Mouse (Mus musculus) C2C12 (cell line): ENCODE measurements at regions not wholly inside any gene's neighbourhood (a gene's known extent, or its start where the extent isn't known, plus 50 kb on each side); places are given as distances from the start of the nearest gene placed in this dataset.

Experiments
- CTCF ChIP-seq: IDR thresholded peaks from one replicate; pipeline ENCODE4 v1.5.1; 2011; ENCODE audit not compliant: control insufficient read depth, insufficient read depth, insufficient read length
- MAX ChIP-seq: IDR thresholded peaks from one replicate; pipeline ENCODE4 v1.6.1; 2011; ENCODE audit warnings: mild to moderate bottlenecking, control low read depth
- MYOG ChIP-seq: IDR thresholded peaks from one replicate; pipeline ENCODE4 v1.6.1; 2011; ENCODE audit not compliant: control insufficient read depth, insufficient read length; ENCODE audit errors: extremely low read depth

DNA sequence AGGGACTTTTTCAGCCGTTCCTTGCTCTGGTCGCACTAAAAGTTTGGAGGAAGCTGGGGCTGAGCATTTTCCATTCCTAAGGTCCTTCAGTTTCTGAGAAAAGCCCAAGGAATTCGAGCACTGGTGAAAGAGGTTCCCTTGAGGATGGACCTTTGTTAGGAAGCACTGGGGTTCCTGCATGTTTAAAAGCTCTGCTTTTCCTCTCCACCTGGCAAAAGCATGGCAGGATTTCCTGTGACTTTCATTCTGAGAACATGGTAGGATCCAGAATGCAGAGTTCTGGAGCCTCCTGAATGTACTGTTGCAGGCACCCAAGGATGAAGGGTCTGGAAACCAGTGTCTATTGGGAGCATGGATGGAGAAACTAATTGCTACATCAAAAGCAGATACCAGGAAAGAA lies 61.1 kb upstream of the Meox2 start:
- TF ChIP-seq CTCF (no peak), MAX (no peak), MYOG (no peak)
